Mouse (Mus musculus) liver (tissue): ENCODE data around the gene Hyal1.
"Not testable (repeated sequence)": the region's sequence is repeated elsewhere in the genome, so short reads cannot be mapped to it uniquely, and the experiment has no call there.

Experiments
- DNase-seq: peaks from one replicate; pipeline ENCODE4 v3.0.0-alpha.2; 2020; ENCODE audit warnings: mixed read lengths

The Hyal1 gene

GRCm38 (mm10) chr9:107551117-107551889 lies 25.4 kb upstream of the Hyal1 start, which contains the start of gene Rassf1:
TSS of gene Rassf1 (plus strand) at chr9:107551555.
- DNase-seq = peak; percentile 85

GRCm38 (mm10) chr9:107551890-107552355 lies 24.8 kb upstream of the Hyal1 start:
- DNase-seq = no peak

- no peak for DNase-seq
Observed at GRCm38 (mm10) chr9:107552690-107553393, 23.9 kb upstream of the Hyal1 start.

- DNase-seq = no peak
Observed at GRCm38 (mm10) chr9:107553541-107554318, 23.0 kb upstream of the Hyal1 start.

GRCm38 (mm10) chr9:107554319-107554825 lies 22.4 kb upstream of the Hyal1 start:
- DNase-seq = peak; percentile 98

- DNase-seq = peak; percentile 62
Observed at GRCm38 (mm10) chr9:107555031-107555457, 21.7 kb upstream of the Hyal1 start.

- no peak for DNase-seq
Observed at GRCm38 (mm10) chr9:107555701-107556100, 21.0 kb upstream of the Hyal1 start.

GRCm38 (mm10) chr9:107556346-107556745 lies 20.4 kb upstream of the Hyal1 start:
- peak; percentile 41 for DNase-seq

- DNase-seq = peak; percentile 95
Observed at GRCm38 (mm10) chr9:107563029-107563581, 13.6 kb upstream of the Hyal1 start, which contains the start of gene Tusc2. TSS of gene Tusc2 (plus strand) at chr9:107563255.

- DNase-seq = not testable (repeated sequence)
Observed at GRCm38 (mm10) chr9:107565556-107565955, 11.2 kb upstream of the Hyal1 start.

- DNase-seq = peak; percentile 91
Observed at GRCm38 (mm10) chr9:107566041-107566709, 10.6 kb upstream of the Hyal1 start.

- no peak for DNase-seq
Observed at GRCm38 (mm10) chr9:107566855-107567254, 9.9 kb upstream of the Hyal1 start.

GRCm38 (mm10) chr9:107567702-107568319 lies 8.9 kb upstream of the Hyal1 start, which contains the start of gene Hyal2:
TSS of gene Hyal2 (plus strand) at chr9:107567945.
- DNase-seq = peak; percentile 62

- peak; percentile 91 for DNase-seq
Observed at GRCm38 (mm10) chr9:107568331-107569261, 8.1 kb upstream of the Hyal1 start.

- no peak for DNase-seq
Observed at GRCm38 (mm10) chr9:107569270-107569669, 7.5 kb upstream of the Hyal1 start.

GRCm38 (mm10) chr9:107570016-107570415 lies 6.7 kb upstream of the Hyal1 start:
- no peak for DNase-seq

- peak; percentile 83 for DNase-seq
Observed at GRCm38 (mm10) chr9:107570845-107571244, 5.9 kb upstream of the Hyal1 start.

GRCm38 (mm10) chr9:107571534-107572326 lies 5.0 kb upstream of the Hyal1 start:
- peak; percentile 76 for DNase-seq

GRCm38 (mm10) chr9:107572327-107572662 lies 4.4 kb upstream of the Hyal1 start:
- no peak for DNase-seq
